Mouse (Mus musculus): ENCODE data around the gene Olfr461.

- TF ChIP-seq USF1 (IDR thresholded peaks at IDR 0.05; ENCODE audit: low read depth) (no peak), CTCF (IDR thresholded peaks at IDR 0.05; ENCODE audit: control insufficient read depth, insufficient read depth, insufficient read length) (no peak), CEBPB (IDR thresholded peaks at IDR 0.05; ENCODE audit: low read depth) (no peak), MYOG (IDR thresholded peaks at IDR 0.05; ENCODE audit: control insufficient read depth, extremely low read depth, insufficient read length) (no peak), MYOD1 (IDR thresholded peaks at IDR 0.05; ENCODE audit: control insufficient read depth, insufficient read length, low read depth) (no peak)
These were observed 14.3 kb upstream of the Olfr461 start, which contains the start of gene Olfr460 for GRCm38 (mm10) chr6:40569187-40569586.

Measured in C2C12 (cell line).